Mouse (Mus musculus) heart, embryonic 13.5 days (tissue): ENCODE data around the gene Plekhg5. TPM values are rescaled to one million over a fixed set of nuclear protein-coding genes. Genes with fewer than 3 reads are reported as not detected.

Experiments used
- ATAC-seq: fragments of 200-750 bp; cut with Nextera tagmentation; 2 replicates; pipeline ENCODE4 v1.8.0; 2017; ENCODE audit warnings: moderate TSS enrichment; ENCODE audit not compliant: insufficient number of reproducible peaks, low FRiP score, low TSS enrichment; ENCODE audit errors: extremely low read depth
- H3K27ac ChIP-seq: fragments of 300-500 bp; sonication (generic); replicated peaks from 2 replicates; pipeline ENCODE4 v1.5.1; 2015; ENCODE audit warnings: moderate library complexity, mild to moderate bottlenecking, inconsistent platforms
- H3K27me3 ChIP-seq: fragments of 300-500 bp; sonication (generic); replicated peaks from 2 replicates; pipeline ENCODE4 v1.6.1; 2015; ENCODE audit warnings: mild to moderate bottlenecking, inconsistent platforms
- H3K36me3 ChIP-seq: fragments of 300-500 bp; sonication (generic); 2 replicates; pipeline ENCODE4 v1.6.1; 2015; ENCODE audit warnings: mild to moderate bottlenecking, inconsistent platforms
- H3K4me1 ChIP-seq: fragments of 300-500 bp; sonication (generic); 2 replicates; pipeline ENCODE4 v1.6.1; 2015; ENCODE audit warnings: inconsistent platforms
- H3K4me2 ChIP-seq: fragments of 300-500 bp; sonication (generic); 2 replicates; pipeline ENCODE4 v1.6.1; 2015; ENCODE audit warnings: inconsistent platforms, mild to moderate bottlenecking, moderate library complexity
- H3K4me3 ChIP-seq: fragments of 300-500 bp; sonication (generic); 2 replicates; pipeline ENCODE4 v1.5.1; 2015; ENCODE audit warnings: moderate library complexity, mild to moderate bottlenecking, inconsistent platforms
- H3K9ac ChIP-seq: fragments of 300-500 bp; sonication (generic); 2 replicates; pipeline ENCODE4 v1.6.1; 2015; ENCODE audit warnings: inconsistent platforms, mild to moderate bottlenecking, moderate library complexity
- H3K9me3 ChIP-seq: fragments of 300-500 bp; sonication (generic); 2 replicates; pipeline ENCODE4 v1.6.1; 2016; ENCODE audit warnings: inconsistent platforms
- WGBS: fragments of 180-500 bp; shearing (Covaris S2); methylation state at CpG from one replicate; pipeline ENCODE4 v1.1.7; 2015; ENCODE audit warnings: mixed read lengths; 5-methylcytosine and 5-hydroxymethylcytosine counted together
- polyA plus RNA-seq: library from polyadenylated mRNA; unstranded; fragments of >200 nt; fragmentation: Nextera tagmentation; extraction: Ambion mirVana; gene quantifications from 2 replicates; pipeline ENCODE4 v1.2.1, GENCODE M21; 2015

Gene Plekhg5
- polyA plus RNA-seq, 1 experiment from 2014 or later: 12.7 TPM

DNA sequence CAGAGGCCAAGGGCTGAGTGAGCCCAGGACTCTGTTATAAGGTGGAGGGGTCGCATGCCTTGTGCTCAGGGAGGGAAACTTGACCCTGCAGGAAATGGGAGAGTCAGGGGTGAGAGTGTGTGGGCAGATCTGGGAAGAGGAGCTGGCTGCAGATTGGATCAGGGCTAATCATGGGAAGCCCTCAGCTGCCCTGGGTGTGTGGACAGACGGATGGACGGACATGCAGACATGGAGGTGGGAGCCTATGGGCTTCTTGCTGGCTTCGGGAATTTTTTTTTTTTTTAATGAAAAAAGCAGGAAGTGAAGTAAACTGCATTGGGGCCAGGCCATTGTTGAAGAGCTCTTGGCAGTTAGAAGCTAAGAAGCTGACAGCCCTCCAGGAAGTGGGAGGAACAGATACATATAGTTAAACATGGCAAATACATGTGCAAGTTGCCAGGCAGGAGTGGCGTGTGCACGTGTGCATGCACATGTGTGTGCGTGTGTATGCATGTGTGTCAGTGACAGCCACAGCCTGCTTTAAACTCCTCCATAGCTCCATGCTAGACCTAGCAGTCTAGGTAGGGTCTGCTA is 28.9 kb downstream of the Plekhg5 start:
- 0 out of 2 replicates have a peak overlapping the region, but pooled peaks have one; percentile 24 for H3K9ac ChIP-seq

DNA sequence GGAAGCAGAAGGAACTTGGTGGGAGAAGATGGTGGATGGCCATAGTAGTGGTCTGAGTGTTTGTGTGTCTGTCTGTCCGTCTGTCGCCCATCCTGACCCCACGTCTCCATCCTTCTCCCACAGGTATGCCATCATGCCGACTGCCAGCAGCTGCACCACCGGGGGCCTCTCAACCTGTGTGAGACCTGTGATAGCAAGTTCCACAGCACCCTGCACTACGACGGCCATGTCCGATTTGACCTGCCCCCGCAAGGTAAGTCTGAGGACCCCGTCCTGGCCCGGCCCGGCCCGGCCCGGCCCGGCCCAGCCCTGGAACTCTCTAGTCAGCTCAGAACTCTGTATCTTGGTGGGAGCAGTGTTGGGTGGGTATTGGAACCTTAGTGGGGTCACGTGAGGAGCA is 29.6 kb downstream of the Plekhg5 start:
- Histone ChIP-seq H3K27me3 (no peaks in the 10 kb centered on the region; the same call in none of the 2 replicates), H3K36me3 (peaks cover 51% of the 10 kb centered on the region), H3K4me3 (no peak overlapping the region), H3K27ac (peak overlapping the region; percentile 59; the same call in 1 of the 2 replicates), H3K4me2 (no peak overlapping the region), H3K9ac (0 out of 2 replicates have a peak overlapping the region, but pooled peaks have one; percentile 24), H3K9me3 (no peaks in the 10 kb centered on the region), H3K4me1 (peaks cover 51% of the 10 kb centered on the region)
- WGBS: 90% methylated on average over 16 of the region's 16 CpGs
- no peak for ATAC-seq

More for the DNA sequence above, 28.9 kb downstream of the Plekhg5 start:
- H3K4me3 ChIP-seq: no peak overlapping the region
- peaks cover 57% of the 10 kb centered on the region for H3K4me1 ChIP-seq
- peak overlapping the region; percentile 24 for H3K4me2 ChIP-seq
- no peak for ATAC-seq
- H3K27me3 ChIP-seq: no peaks in the 10 kb centered on the region; the same call in none of the 2 replicates
- H3K27ac ChIP-seq: peak overlapping the region; percentile 59
- WGBS: 54% methylated on average over 7 of the region's 7 CpGs
- H3K36me3 ChIP-seq: peaks cover 43% of the 10 kb centered on the region
- no peaks in the 10 kb centered on the region for H3K9me3 ChIP-seq

DNA sequence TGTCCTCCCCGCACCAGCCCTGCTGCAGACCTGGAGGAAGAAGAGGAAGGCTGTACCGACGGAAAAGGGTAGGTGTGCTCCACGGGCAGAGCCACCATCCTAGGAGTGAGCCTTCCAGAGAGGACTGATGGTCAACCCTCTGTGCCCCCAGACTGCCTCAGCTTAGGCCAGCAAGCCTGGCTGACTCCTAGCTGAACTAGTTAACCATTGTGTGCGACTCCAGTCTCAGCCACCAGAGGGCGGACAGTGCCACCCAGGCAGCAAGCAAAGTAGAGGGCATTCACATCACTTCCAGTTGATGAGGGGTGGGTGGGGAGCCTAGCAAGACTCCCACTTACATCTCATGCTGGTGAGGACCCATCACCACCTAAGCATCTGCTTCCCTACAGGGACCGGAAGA is 30.7 kb downstream of the Plekhg5 start:
- no peak overlapping the region for H3K4me2 ChIP-seq
- H3K4me1 ChIP-seq: peaks cover 50% of the 10 kb centered on the region
- no peak overlapping the region for H3K9ac ChIP-seq
- H3K4me3 ChIP-seq: no peak overlapping the region
- H3K9me3 ChIP-seq: no peaks in the 10 kb centered on the region
- whole genome bisulfite sequencing: 34% methylated on average over 7 of the region's 7 CpGs
- H3K27me3 ChIP-seq: no peaks in the 10 kb centered on the region; the same call in 1 of the 2 replicates
- H3K27ac ChIP-seq: no peak overlapping the region
- H3K36me3 ChIP-seq: peaks cover 58% of the 10 kb centered on the region
- no peak for ATAC-seq

DNA sequence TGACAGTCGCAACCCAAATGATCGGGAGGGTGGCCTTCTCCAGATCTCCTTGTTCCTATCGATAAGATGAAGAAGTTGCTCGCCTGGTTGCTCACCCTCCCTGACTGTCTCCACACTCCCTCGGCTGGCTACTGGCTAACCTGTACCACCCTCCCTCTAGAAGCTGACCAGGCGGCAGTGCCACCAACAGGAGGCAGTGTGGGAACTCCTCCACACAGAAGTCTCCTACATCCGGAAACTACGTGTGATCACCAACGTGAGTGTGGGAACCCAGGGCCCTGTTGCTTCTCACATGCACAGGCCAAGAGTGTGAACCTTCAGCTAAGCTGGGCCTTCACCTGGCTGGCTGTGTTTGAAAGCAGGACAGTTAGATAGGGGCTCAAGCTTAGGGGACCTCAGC is 34.4 kb downstream of the Plekhg5 start:
- peaks cover 23% of the 10 kb centered on the region for H3K4me1 ChIP-seq
- peaks cover 8% of the 10 kb centered on the region; the same call in 1 of the 2 replicates for H3K27me3 ChIP-seq
- WGBS: 61% methylated on average over 9 of the region's 9 CpGs
- H3K36me3 ChIP-seq: peaks cover 95% of the 10 kb centered on the region
- H3K9ac ChIP-seq: no peak overlapping the region
- no peak overlapping the region for H3K4me3 ChIP-seq
- ATAC-seq: no peak
- H3K9me3 ChIP-seq: no peaks in the 10 kb centered on the region
- H3K4me2 ChIP-seq: peak overlapping the region; percentile 88
- no peak overlapping the region for H3K27ac ChIP-seq

DNA sequence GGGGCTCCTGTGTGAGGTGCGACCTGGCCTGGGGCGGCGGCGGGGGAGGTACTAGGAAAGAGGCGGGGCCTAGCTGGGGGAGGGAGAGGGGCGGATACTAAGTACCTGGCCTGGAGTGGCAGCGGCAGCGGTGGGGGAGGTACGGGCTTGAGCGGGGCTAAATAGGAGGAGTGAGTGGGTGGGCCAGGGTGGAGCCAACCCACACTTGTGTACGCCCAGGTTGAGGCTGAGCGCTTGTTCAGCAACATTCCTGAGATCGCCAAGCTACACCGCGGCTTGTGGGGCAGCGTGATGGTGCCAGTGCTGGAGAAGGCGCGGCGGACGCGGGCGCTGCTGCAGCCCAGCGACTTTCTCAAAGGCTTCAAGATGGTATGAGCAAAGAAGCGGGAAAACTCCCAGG is 35.2 kb downstream of the Plekhg5 start:
- Histone ChIP-seq H3K36me3 (peaks cover 94% of the 10 kb centered on the region), H3K27ac (peak overlapping the region; percentile 66), H3K4me1 (peaks cover 17% of the 10 kb centered on the region), H3K4me2 (peak overlapping the region; percentile 88), H3K9ac (peak overlapping the region; percentile 72), H3K4me3 (peak overlapping the region; percentile 54), H3K9me3 (no peaks in the 10 kb centered on the region), H3K27me3 (peaks cover 12% of the 10 kb centered on the region)
- 18% methylated on average over 24 of the region's 24 CpGs for WGBS
- peak; percentile 42 for ATAC-seq

DNA sequence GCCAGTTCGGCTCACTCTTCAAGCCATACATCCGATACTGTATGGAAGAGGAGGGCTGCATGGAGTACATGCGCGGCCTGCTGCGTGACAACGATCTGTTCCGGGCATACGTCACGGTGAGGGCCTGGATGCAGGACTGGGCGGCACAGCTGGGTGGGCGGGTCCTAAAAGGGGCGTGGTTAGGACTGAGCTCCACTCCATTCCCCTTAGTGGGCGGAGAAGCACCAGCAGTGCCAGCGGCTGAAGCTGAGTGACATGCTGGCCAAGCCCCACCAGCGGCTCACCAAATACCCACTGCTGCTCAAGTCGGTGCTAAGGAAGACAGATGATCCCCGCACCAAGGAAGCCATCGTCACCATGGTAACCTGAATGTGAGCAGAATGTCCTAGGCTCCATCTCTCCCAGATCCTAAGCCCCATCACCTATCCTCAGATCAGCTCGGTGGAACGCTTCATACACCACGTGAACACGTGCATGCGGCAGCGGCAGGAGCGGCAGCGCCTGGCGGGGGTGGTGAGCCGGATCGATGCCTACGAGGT is 35.7 kb downstream of the Plekhg5 start:
- Histone ChIP-seq H3K36me3 (peaks cover 94% of the 10 kb centered on the region), H3K9ac (peak overlapping the region; percentile 72), H3K27me3 (peaks cover 18% of the 10 kb centered on the region), H3K4me3 (peak overlapping the region; percentile 54), H3K4me2 (peak overlapping the region; percentile 88), H3K9me3 (no peaks in the 10 kb centered on the region), H3K4me1 (peaks cover 17% of the 10 kb centered on the region), H3K27ac (peak overlapping the region; percentile 66)
- peak; percentile 83 for ATAC-seq
- 24% methylated on average over 30 of the region's 30 CpGs for whole genome bisulfite sequencing

DNA sequence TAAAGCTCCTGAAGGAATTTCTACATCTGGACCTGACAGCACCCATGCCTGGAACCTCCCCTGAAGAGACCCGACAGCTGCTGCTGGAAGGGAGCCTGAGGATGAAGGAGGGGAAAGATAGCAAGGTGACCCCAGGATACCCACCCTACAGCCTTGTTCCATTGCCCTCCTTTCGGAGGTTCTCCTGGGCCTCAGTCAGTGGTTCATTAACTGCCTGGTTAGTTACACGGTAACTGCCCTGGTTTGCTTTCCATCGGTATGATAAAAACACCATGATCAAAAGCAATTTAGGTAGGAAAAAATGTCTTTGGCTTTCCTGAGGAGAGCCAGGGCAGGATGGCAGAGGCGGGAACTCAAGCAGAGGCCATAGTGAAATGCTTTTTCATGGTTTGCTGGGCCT is 36.4 kb downstream of the Plekhg5 start:
- Histone ChIP-seq H3K36me3 (peaks cover 94% of the 10 kb centered on the region), H3K4me3 (no peak overlapping the region), H3K27ac (no peak overlapping the region), H3K9me3 (no peaks in the 10 kb centered on the region), H3K4me2 (peak overlapping the region; percentile 88), H3K9ac (no peak overlapping the region), H3K4me1 (peaks cover 17% of the 10 kb centered on the region), H3K27me3 (peaks cover 24% of the 10 kb centered on the region)
- no peak for ATAC-seq
- WGBS: 80% methylated on average over 5 of the region's 5 CpGs

DNA sequence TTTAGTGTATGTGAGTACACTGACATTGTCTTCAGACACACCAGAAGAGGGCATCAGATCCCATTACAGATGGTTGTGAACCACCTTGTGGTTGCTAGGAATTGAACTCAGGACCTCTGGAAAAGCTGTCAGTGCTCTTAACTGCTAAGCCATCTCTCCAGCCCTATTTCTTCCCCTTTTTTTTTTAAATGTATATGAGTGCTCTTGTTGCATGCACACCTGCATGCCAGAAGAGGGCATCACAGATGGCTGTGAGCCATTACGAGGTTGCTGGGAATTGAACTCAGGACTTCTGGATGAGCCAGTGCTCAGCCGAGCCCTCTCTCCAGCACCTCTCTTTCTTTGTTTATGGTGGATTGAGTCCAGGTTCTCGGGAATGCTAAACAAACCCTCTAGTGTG is 37.2 kb downstream of the Plekhg5 start:
- 68% methylated on average over 3 of the region's 3 CpGs for WGBS
- ATAC-seq: no peak
- peaks cover 94% of the 10 kb centered on the region for H3K36me3 ChIP-seq

DNA sequence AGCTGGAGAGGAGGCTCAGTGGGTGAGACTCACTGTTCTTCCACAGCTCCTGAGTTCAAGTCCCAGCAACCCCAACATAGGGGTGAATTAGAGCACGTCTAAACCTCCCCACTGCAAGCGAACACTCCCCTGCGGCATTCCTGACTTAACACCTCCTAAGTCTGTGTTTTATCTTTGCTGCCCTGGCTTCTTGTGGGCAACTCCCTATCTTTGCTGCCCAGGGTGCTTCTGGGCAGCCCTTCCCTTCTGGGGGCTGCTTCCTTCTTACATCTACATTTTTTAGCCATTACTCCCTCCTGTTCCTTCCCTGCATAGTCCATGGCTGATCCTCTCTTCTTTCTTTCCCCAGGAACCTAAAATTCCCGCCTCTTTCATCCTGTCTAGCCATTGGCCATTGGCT is 38.4 kb downstream of the Plekhg5 start:
- Histone ChIP-seq H3K4me2 (no peak overlapping the region), H3K4me1 (peaks cover 26% of the 10 kb centered on the region), H3K27me3 (peaks cover 44% of the 10 kb centered on the region), H3K36me3 (peaks cover 90% of the 10 kb centered on the region), H3K9ac (no peak overlapping the region), H3K9me3 (no peaks in the 10 kb centered on the region), H3K27ac (no peak overlapping the region), H3K4me3 (no peak overlapping the region)
- ATAC-seq: no peak
- 66% methylated on average over 4 of the region's 4 CpGs for WGBS

More for the DNA sequence above, 37.2 kb downstream of the Plekhg5 start:
- Histone ChIP-seq H3K4me1 (peaks cover 17% of the 10 kb centered on the region), H3K4me2 (no peak overlapping the region), H3K27me3 (peaks cover 33% of the 10 kb centered on the region), H3K4me3 (no peak overlapping the region), H3K9me3 (no peaks in the 10 kb centered on the region), H3K27ac (no peak overlapping the region), H3K9ac (no peak overlapping the region)

DNA sequence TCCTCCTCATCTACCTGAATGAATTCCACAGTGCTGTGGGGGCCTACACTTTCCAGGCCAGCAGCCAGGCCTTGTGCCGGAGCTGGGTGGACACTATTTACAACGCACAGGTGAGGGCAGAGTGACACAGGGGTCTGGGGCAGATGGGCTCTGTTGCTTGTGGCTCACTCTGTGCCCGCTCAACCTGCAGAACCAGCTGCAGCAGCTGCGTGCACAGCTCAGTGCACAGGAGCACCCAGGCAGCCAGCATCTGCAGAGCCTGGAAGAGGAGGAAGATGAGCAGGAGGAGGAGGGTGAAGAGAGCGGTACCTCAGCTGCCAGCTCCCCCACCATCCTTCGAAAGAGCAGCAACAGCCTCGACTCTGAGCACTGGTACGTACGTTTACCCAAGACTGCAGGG is 40.0 kb downstream of the Plekhg5 start:
- Histone ChIP-seq H3K27ac (no peak overlapping the region), H3K36me3 (peaks cover 76% of the 10 kb centered on the region), H3K9ac (no peak overlapping the region), H3K4me1 (peaks cover 35% of the 10 kb centered on the region), H3K9me3 (no peaks in the 10 kb centered on the region), H3K4me3 (no peak overlapping the region), H3K4me2 (no peak overlapping the region), H3K27me3 (peaks cover 61% of the 10 kb centered on the region)
- ATAC-seq: no peak
- 78% methylated on average over 9 of the region's 9 CpGs for WGBS

DNA sequence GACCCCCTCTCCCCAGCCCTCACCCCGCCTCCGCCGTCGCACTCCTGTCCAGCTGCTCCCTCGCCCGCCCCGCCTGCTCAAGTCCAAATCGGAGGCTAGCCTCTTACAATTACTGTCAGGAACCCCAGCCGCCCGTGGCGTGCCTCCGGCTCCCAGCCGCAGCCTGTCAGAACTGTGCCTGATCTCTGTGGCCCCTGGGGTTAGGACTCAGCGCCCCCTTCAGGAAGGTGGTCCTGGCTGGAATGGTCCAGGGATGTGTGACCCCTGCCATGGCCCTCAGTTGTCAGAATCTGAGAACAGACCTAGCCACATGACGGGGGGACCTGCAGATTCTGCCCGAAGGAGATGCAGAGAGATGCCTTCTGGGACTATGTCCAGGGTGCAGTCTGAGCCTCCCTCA is 41.8 kb downstream of the Plekhg5 start:
- peaks cover 72% of the 10 kb centered on the region for H3K27me3 ChIP-seq
- WGBS: 69% methylated on average over 16 of the region's 16 CpGs
- no peak overlapping the region for H3K4me2 ChIP-seq
- H3K4me3 ChIP-seq: no peak overlapping the region
- H3K27ac ChIP-seq: no peak overlapping the region
- peaks cover 20% of the 10 kb centered on the region for H3K4me1 ChIP-seq
- peaks cover 60% of the 10 kb centered on the region for H3K36me3 ChIP-seq
- H3K9ac ChIP-seq: no peak overlapping the region
- no peak for ATAC-seq
- H3K9me3 ChIP-seq: no peaks in the 10 kb centered on the region
